Mouse (Mus musculus) liver, embryonic 14.5 days (tissue): ENCODE results near the gene Gramd4.

Source experiments
- CTCF ChIP-seq: IDR thresholded peaks from 2 replicates; pipeline ENCODE4 v1.5.1; 2016; ENCODE audit warnings: antibody characterized with exemption, low read depth, control low read depth
- EP300 ChIP-seq: IDR thresholded peaks from 2 replicates; pipeline ENCODE4 v1.6.1; 2016; ENCODE audit warnings: antibody characterized with exemption, low read depth

GRCm38 (mm10) chr15:86140323-86140722, 82.8 kb downstream of the Gramd4 start:
- TF ChIP-seq CTCF (peak; percentile 96), EP300 (no peak)
